Mouse (Mus musculus): ENCODE data around the gene Palm2. TPM values are rescaled to one million over a fixed set of nuclear protein-coding genes. Genes with fewer than 3 reads are reported as not detected.

Palm2 gene
- polyA plus RNA-seq, 1 experiment: not detected

GRCm38 (mm10) chr4:57486392-57486791 is 52.3 kb downstream of the Palm2 start:
- TF ChIP-seq POLR2A (IDR thresholded peaks at IDR 0.05; ENCODE audit: borderline replicate concordance, control insufficient read depth, low read depth, low read length): no peak
- Histone ChIP-seq H3K4me3 (replicated peaks; ENCODE audit: control insufficient read depth, low read depth, low read length) (no peak overlapping the region), H3K4me1 (ENCODE audit: control insufficient read depth, insufficient read depth, low read length) (no peaks in the 10 kb centered on the region), H3K27ac (ENCODE audit: control insufficient read depth, insufficient read depth, low read depth, low read length, poor library complexity) (no peak overlapping the region)
- 67% methylated on average over 3 of the region's 3 CpGs for WGBS

DNA sequence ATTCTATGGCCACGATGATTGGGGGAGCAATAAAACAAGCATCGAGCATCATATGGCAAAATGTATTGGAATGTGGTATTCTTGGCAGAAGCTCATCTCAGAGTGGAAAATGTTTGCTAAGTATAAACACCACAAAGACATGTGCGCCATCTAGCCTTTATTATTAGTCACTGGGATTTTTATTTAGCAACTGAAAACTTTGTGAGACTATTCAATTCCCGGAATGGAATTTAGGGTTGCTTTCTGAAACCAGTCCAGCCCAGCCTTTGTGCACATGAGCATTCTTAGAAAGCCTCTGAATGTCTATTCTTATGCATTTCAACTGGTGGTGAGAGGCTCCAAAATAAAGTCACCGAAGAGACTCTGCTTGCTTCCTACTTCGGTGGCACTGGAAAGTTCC is 55.8 kb downstream of the Palm2 start:
- 79% methylated on average over 6 of the region's 6 CpGs for WGBS
- Histone ChIP-seq H3K4me3 (replicated peaks; ENCODE audit: control insufficient read depth, low read depth, low read length) (no peak overlapping the region), H3K27ac (ENCODE audit: control insufficient read depth, insufficient read depth, low read depth, low read length, poor library complexity) (no peak overlapping the region), H3K4me1 (ENCODE audit: control insufficient read depth, insufficient read depth, low read length) (no peaks in the 10 kb centered on the region)
- no peak for TF ChIP-seq CTCF (IDR thresholded peaks at IDR 0.05; ENCODE audit: control insufficient read depth, insufficient read depth, low read length)
- no peak for TF ChIP-seq POLR2A (IDR thresholded peaks at IDR 0.05; ENCODE audit: borderline replicate concordance, control insufficient read depth, low read depth, low read length)

GRCm38 (mm10) chr4:57504792-57505191 is 70.7 kb downstream of the Palm2 start:
- TF ChIP-seq POLR2A (IDR thresholded peaks at IDR 0.05; ENCODE audit: borderline replicate concordance, control insufficient read depth, low read depth, low read length): no peak
- H3K4me3 ChIP-seq (replicated peaks; ENCODE audit: control insufficient read depth, low read depth, low read length): no peak overlapping the region
- H3K4me1 ChIP-seq (ENCODE audit: control insufficient read depth, insufficient read depth, low read length): no peaks in the 10 kb centered on the region
- H3K27ac ChIP-seq (ENCODE audit: control insufficient read depth, insufficient read depth, low read depth, low read length, poor library complexity): no peak overlapping the region
- whole genome bisulfite sequencing: 78% methylated on average over 6 of the region's 6 CpGs

- H3K4me1 ChIP-seq (ENCODE audit: control insufficient read depth, insufficient read depth, low read length): no peaks in the 10 kb centered on the region
- H3K4me3 ChIP-seq (replicated peaks; ENCODE audit: control insufficient read depth, low read depth, low read length): no peak overlapping the region
- 76% methylated on average over 3 of the region's 3 CpGs for WGBS
- H3K27ac ChIP-seq (ENCODE audit: control insufficient read depth, insufficient read depth, low read depth, low read length, poor library complexity): no peak overlapping the region
- TF ChIP-seq CTCF (IDR thresholded peaks at IDR 0.05; ENCODE audit: control insufficient read depth, insufficient read depth, low read length) (no peak), POLR2A (IDR thresholded peaks at IDR 0.05; ENCODE audit: borderline replicate concordance, control insufficient read depth, low read depth, low read length) (no peak)
Observed at GRCm38 (mm10) chr4:57510576-57510975, 76.5 kb downstream of the Palm2 start.

DNA sequence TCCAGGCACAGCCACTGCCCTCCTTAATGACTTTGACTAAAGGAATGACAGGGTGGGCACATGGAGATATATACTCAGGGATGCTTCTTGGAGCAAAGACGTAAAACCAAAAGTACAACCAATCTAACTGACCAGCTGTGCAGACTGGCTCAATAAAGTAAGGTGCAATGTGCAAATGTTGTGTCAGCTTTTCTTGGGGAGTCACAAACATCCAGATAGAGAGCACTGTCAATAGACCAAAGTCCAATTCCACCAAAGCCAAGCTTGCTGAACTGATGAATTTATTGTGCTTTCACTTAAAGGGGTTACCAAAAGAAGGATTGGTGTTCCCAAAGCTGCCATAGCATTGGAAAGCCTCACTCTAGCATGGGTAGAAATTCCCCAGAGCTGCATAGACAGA is 77.7 kb downstream of the Palm2 start:
- Histone ChIP-seq H3K4me3 (replicated peaks; ENCODE audit: control insufficient read depth, low read depth, low read length) (no peak overlapping the region), H3K4me1 (ENCODE audit: control insufficient read depth, insufficient read depth, low read length) (no peaks in the 10 kb centered on the region), H3K27ac (ENCODE audit: control insufficient read depth, insufficient read depth, low read depth, low read length, poor library complexity) (no peak overlapping the region)
- TF ChIP-seq CTCF (IDR thresholded peaks at IDR 0.05; ENCODE audit: control insufficient read depth, insufficient read depth, low read length) (no peak), POLR2A (IDR thresholded peaks at IDR 0.05; ENCODE audit: borderline replicate concordance, control insufficient read depth, low read depth, low read length) (no peak)
- 78% methylated on average over 1 of the region's 1 CpGs for WGBS

- H3K4me1 ChIP-seq (ENCODE audit: control insufficient read depth, insufficient read depth, low read length): no peaks in the 10 kb centered on the region
- WGBS: 77% methylated on average over 8 of the region's 8 CpGs
- no peak overlapping the region for H3K4me3 ChIP-seq (replicated peaks; ENCODE audit: control insufficient read depth, low read depth, low read length)
- no peak overlapping the region for H3K27ac ChIP-seq (ENCODE audit: control insufficient read depth, insufficient read depth, low read depth, low read length, poor library complexity)
- no peak for TF ChIP-seq POLR2A (IDR thresholded peaks at IDR 0.05; ENCODE audit: borderline replicate concordance, control insufficient read depth, low read depth, low read length)
- TF ChIP-seq CTCF (IDR thresholded peaks at IDR 0.05; ENCODE audit: control insufficient read depth, insufficient read depth, low read length): no peak
Observed at GRCm38 (mm10) chr4:57513241-57513933, 79.3 kb downstream of the Palm2 start.

DNA sequence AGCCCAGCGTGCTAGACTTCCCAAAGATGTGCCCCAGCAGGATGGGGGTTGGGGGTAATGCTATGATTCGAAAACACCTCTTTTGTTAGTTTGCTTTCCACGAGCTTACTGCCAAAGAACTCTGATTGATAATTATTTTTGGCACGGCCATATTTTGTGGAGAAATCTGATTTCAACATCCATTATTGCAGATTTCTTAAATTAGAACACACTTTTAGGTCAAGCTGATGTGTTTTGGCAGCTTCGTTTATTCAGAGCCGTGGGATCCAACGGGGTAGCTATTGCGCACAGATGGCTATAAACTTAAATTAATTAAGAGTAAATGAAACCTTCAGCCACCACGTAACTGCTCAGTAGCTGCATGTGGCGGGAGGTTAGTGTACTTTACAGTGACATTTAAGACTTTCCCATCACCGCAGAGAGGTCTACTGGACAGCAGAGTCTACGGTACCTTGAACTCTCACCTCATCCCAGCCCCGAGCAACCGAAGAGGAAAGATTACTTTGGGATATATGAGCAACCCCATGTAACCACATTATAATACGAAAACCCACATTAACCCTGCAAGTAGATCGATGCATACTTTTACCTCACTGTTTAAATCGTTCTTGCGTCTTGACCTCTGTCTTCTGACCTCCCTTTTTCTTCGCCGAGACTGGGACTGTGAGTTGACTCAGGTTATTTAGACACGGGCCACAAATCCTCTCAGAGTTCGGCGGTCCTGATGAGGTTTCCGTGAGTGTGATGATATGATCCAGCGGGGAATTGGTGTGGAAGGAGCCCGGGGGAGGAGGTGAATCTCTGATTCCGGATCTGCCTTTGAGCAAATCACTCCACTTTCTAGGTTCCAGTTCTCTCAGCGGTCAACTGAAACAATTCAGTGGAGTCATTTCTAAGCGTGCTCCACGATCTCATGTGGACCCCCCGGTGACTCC is 80.2 kb downstream of the Palm2 start:
- Histone ChIP-seq H3K4me1 (ENCODE audit: control insufficient read depth, insufficient read depth, low read length) (no peaks in the 10 kb centered on the region), H3K4me3 (replicated peaks; ENCODE audit: control insufficient read depth, low read depth, low read length) (no peak overlapping the region), H3K27ac (ENCODE audit: control insufficient read depth, insufficient read depth, low read depth, low read length, poor library complexity) (no peak overlapping the region)
- TF ChIP-seq CTCF (IDR thresholded peaks at IDR 0.05; ENCODE audit: control insufficient read depth, insufficient read depth, low read length): no peak
- TF ChIP-seq POLR2A (IDR thresholded peaks at IDR 0.05; ENCODE audit: borderline replicate concordance, control insufficient read depth, low read depth, low read length): no peak
- WGBS: 83% methylated on average over 31 of the region's 31 CpGs

- WGBS: 62% methylated on average over 2 of the region's 2 CpGs
- TF ChIP-seq POLR2A (IDR thresholded peaks at IDR 0.05; ENCODE audit: borderline replicate concordance, control insufficient read depth, low read depth, low read length) (no peak), CTCF (IDR thresholded peaks at IDR 0.05; ENCODE audit: control insufficient read depth, insufficient read depth, low read length) (no peak)
Observed at GRCm38 (mm10) chr4:57515356-57515755, 81.3 kb downstream of the Palm2 start.

More at GRCm38 (mm10) chr4:57515356-57515755, 81.3 kb downstream of the Palm2 start:
- Histone ChIP-seq H3K27ac (ENCODE audit: control insufficient read depth, insufficient read depth, low read depth, low read length, poor library complexity) (no peak overlapping the region), H3K4me3 (replicated peaks; ENCODE audit: control insufficient read depth, low read depth, low read length) (no peak overlapping the region), H3K4me1 (ENCODE audit: control insufficient read depth, insufficient read depth, low read length) (no peaks in the 10 kb centered on the region)
